Mouse (Mus musculus) liver, adult 2 months (tissue): ENCODE measurements at regions not wholly inside any gene's neighbourhood (a gene's known extent, or its start where the extent isn't known, plus 50 kb on each side); places are given as distances from the start of the nearest gene placed in this dataset.

Experiments
- CTCF ChIP-seq: fragments of 200-500 bp; IDR thresholded peaks from 2 replicates; pipeline ENCODE4 v1.5.1; 2011; ENCODE audit warnings: low read depth, low read length, control low read depth
- POLR2A ChIP-seq: fragments of 200-500 bp; IDR thresholded peaks from 2 replicates; pipeline ENCODE4 v1.6.1; 2011; ENCODE audit warnings: low read length, control low read depth; ENCODE audit not compliant: insufficient read depth; ENCODE audit errors: extremely low read depth

- TF ChIP-seq CTCF (no peak), POLR2A (no peak)
Observed at GRCm38 (mm10) chr15:96755951-96756350, 56.4 kb upstream of the Slc38a2 start.
